Mouse (Mus musculus): ENCODE data around the gene Hspg2.
"Not testable (repeated sequence)": the region's sequence is repeated elsewhere in the genome, so short reads cannot be mapped to it uniquely, and the experiment has no call there.

Hspg2 gene

GRCm38 (mm10) chr4:137468260-137469080 is at the start of gene Hspg2:
Hspg2 (plus strand) TSS chr4:137468769.
- DNase-seq, result peak; percentile 87

GRCm38 (mm10) chr4:137430502-137430901 is 38.1 kb upstream of the Hspg2 start, which contains the start of gene Cela3b:
Cela3b (minus strand) TSS chr4:137430540.
- DNase-seq, result no peak

GRCm38 (mm10) chr4:137432700-137433550 is 35.6 kb upstream of the Hspg2 start:
- not testable (repeated sequence) for DNase-seq

- no peak for DNase-seq
Measured at GRCm38 (mm10) chr4:137436979-137437669, 31.4 kb upstream of the Hspg2 start.

GRCm38 (mm10) chr4:137438842-137439241 is 29.7 kb upstream of the Hspg2 start:
- no peak for DNase-seq

- DNase-seq, result no peak
Measured at GRCm38 (mm10) chr4:137441332-137441731, 27.2 kb upstream of the Hspg2 start.

- peak; percentile 91 for DNase-seq
Measured at GRCm38 (mm10) chr4:137443625-137444024, 24.9 kb upstream of the Hspg2 start.

- no peak for DNase-seq
Measured at GRCm38 (mm10) chr4:137445881-137446280, 22.7 kb upstream of the Hspg2 start.

- DNase-seq, result no peak
Measured at GRCm38 (mm10) chr4:137447363-137448196, 21.0 kb upstream of the Hspg2 start.

GRCm38 (mm10) chr4:137448197-137448596 is 20.4 kb upstream of the Hspg2 start:
- peak; percentile 16 for DNase-seq

- no peak for DNase-seq
Measured at GRCm38 (mm10) chr4:137448641-137449040, 19.9 kb upstream of the Hspg2 start.

- no peak for DNase-seq
Measured at GRCm38 (mm10) chr4:137449132-137449531, 19.4 kb upstream of the Hspg2 start.

GRCm38 (mm10) chr4:137449715-137450114 is 18.9 kb upstream of the Hspg2 start:
- DNase-seq, result no peak

GRCm38 (mm10) chr4:137452190-137452589 is 16.4 kb upstream of the Hspg2 start:
- no peak for DNase-seq

GRCm38 (mm10) chr4:137453234-137453767 is 15.3 kb upstream of the Hspg2 start, which contains the start of gene 1700013G24Rik:
1700013G24Rik (plus strand) TSS chr4:137453284.
- no peak for DNase-seq

- DNase-seq, result no peak
Measured at GRCm38 (mm10) chr4:137454582-137454981, 14.0 kb upstream of the Hspg2 start.

- no peak for DNase-seq
Measured at GRCm38 (mm10) chr4:137456581-137456980, 12.0 kb upstream of the Hspg2 start.

- DNase-seq, result no peak
Measured at GRCm38 (mm10) chr4:137457292-137457691, 11.3 kb upstream of the Hspg2 start.

- no peak for DNase-seq
Measured at GRCm38 (mm10) chr4:137458310-137458709, 10.3 kb upstream of the Hspg2 start.

GRCm38 (mm10) chr4:137458861-137459260 is 9.7 kb upstream of the Hspg2 start:
- DNase-seq, result no peak

- DNase-seq, result no peak
Measured at GRCm38 (mm10) chr4:137460676-137461075, 7.9 kb upstream of the Hspg2 start.

- no peak for DNase-seq
Measured at GRCm38 (mm10) chr4:137461217-137461616, 7.4 kb upstream of the Hspg2 start.

Measured in right cerebral cortex, postnatal 4 days (tissue).